Mouse (Mus musculus): ENCODE measurements around the gene Slamf7.

DNA sequence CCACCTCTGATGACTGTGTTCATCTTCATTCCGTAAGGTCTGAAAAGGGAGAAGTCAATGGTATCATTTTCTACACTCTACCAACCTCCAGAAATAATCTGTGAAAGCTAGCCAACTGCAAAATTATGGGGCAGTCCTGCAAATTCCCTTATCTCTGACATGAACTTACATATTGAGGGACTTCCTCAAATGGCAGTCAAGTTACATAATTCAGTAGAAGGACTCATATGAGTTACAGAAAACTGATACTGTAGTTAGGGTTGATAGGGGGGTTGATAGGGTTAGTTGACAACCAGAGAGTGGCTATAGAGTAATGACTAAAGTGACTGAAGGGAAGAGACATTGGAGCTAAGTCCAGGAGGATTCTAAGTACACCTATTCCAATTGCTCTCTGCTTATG lies 7.6 kb upstream of the Slamf7 start:
- TF ChIP-seq TBP (conservative IDR thresholded peaks at IDR 0.05; ENCODE audit: low read depth, low read length) = no peak
- no peak for TF ChIP-seq POLR2AphosphoS2 (IDR thresholded peaks at IDR 0.05; ENCODE audit: low read depth, low read length)
- no peak for TF ChIP-seq POLR2A (IDR thresholded peaks at IDR 0.05; ENCODE audit: low read depth, low read length)
- TF ChIP-seq MYC (IDR thresholded peaks at IDR 0.05; ENCODE audit: low read depth, low read length) = no peak
- TF ChIP-seq MEF2A (IDR thresholded peaks at IDR 0.05; ENCODE audit: borderline replicate concordance, low read depth, low read length) = no peak
- TF ChIP-seq MAFK (IDR thresholded peaks at IDR 0.05; ENCODE audit: insufficient replicate concordance, low read length) = no peak
